Mouse (Mus musculus): ENCODE results near the gene Sct. TPM values are rescaled to one million over a fixed set of nuclear protein-coding genes. Genes with fewer than 3 reads are reported as not detected.

The Sct gene
- total RNA-seq, 2 experiments from 2014 or later = 3.4 to 3.5 TPM

DNA sequence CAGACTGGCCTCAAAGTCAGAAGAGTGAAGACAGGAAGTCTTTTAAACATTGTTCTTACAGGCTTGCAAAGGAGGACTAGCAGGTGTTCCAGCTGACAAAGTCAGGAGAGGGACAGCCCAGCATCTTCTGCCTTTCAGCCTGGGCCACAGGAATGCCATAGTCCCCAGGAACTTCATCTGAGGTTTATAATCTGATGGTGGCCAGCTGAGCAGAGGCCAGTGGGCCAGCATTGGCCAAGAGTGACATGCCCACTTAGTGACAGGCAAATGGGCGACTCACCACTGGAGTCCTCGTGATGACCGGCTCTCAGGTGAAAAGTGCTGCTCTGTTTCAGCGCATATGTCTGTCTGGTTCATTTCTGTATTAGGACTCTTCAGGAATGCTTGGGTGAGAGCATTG, 48.4 kb downstream of the Sct start:
- no peak for DNase-seq (ENCODE audit: low spot score in 2 of 2)

DNA sequence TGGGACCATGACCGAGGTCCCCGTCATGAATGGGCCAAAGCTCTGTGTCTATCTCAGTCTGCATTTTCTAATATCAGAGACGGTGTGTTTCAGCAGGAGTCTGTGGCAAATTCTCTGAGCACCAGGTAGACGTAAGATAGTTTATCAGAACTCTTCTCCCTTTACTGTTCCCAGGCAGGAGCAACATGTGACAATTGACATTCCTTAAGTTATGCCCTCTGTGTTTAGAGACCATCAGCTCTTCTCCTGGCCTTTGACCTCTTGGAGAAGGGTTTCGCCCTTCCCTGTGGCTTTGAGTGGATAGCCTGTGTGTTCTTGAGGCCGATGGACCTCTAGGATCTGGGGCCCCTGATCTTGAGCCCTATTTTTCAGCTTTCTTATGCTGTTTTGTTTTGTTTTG, 49.2 kb downstream of the Sct start:
- no peak for DNase-seq (ENCODE audit: low spot score in 2 of 2)

Other genes starting within 250 kb of the Sct start
- gene B4galnt4, start 218.0 kb downstream of the Sct start, total RNA-seq (2021) = under 1 TPM; 0.22 to 0.62 TPM
- under 1 TPM; 0.25 to 0.54 TPM for gene Pkp3, start 200.9 kb downstream of the Sct start, total RNA-seq (2021)
- 1 to 10 TPM; 2.9 to 3.7 TPM for gene Sigirr, start 178.6 kb downstream of the Sct start, total RNA-seq (2021)
- not detected for gene Ano9, start 161.3 kb downstream of the Sct start, total RNA-seq (2021)
- gene Ptdss2, start 156.8 kb downstream of the Sct start, total RNA-seq (2021) = 10 to 100 TPM; 22.6 to 29.0 TPM
- gene Rnh1, start 106.3 kb downstream of the Sct start, total RNA-seq (2021) = 10 to 100 TPM; 64.5 to 79.3 TPM
- gene Hras, start 85.1 kb downstream of the Sct start, total RNA-seq (2021) = 100 to 1,000 TPM; 166 to 193 TPM
- 1 to 10 TPM; 4.9 to 5.2 TPM for gene Lrrc56, start 85.0 kb downstream of the Sct start, total RNA-seq (2021)
- gene Lmntd2, start 65.1 kb downstream of the Sct start, total RNA-seq (2021) = not detected
- gene Rassf7, start 63.3 kb downstream of the Sct start, total RNA-seq (2021) = 10 to 100 TPM in 1 of 2 experiments, 1 to 10 TPM in 1; 9.8 to 14.2 TPM
- gene Phrf1, start 50.3 kb downstream of the Sct start, total RNA-seq (2021) = 10 to 100 TPM; 48.4 to 63.3 TPM
- gene Irf7, start 12.7 kb downstream of the Sct start, total RNA-seq (2021) = 1 to 10 TPM; 1.4 TPM
- 1 to 10 TPM; 1.3 to 1.5 TPM for gene Cdhr5, start 2.3 kb downstream of the Sct start, total RNA-seq (2021)
- under 1 TPM; 0.16 to 0.25 TPM for gene Drd4, start 12.9 kb upstream of the Sct start, total RNA-seq (2021)
- 10 to 100 TPM; 44.6 to 50.4 TPM for gene Deaf1, start 48.6 kb upstream of the Sct start, total RNA-seq (2021)
- gene Tmem80, start 48.6 kb upstream of the Sct start, total RNA-seq (2021) = 10 to 100 TPM; 14.2 to 14.6 TPM
- 1 to 10 TPM; 2.4 to 2.5 TPM for gene Eps8l2, start 59.7 kb upstream of the Sct start, total RNA-seq (2021)
- 100 to 1,000 TPM; 120 to 128 TPM for gene Taldo1, start 113.1 kb upstream of the Sct start, total RNA-seq (2021)
- gene Gatd1, start 135.0 kb upstream of the Sct start, total RNA-seq (2021) = 10 to 100 TPM; 18.3 to 19.5 TPM
- under 1 TPM; 0.34 to 0.49 TPM for gene Cend1, start 150.4 kb upstream of the Sct start, total RNA-seq (2021)
- 10 to 100 TPM; 16.4 to 25.2 TPM for gene Slc25a22, start 158.8 kb upstream of the Sct start, total RNA-seq (2021)
- gene Pidd1, start 164.9 kb upstream of the Sct start, total RNA-seq (2021) = 1 to 10 TPM; 4.0 to 4.5 TPM
- gene Rplp2, start 168.2 kb upstream of the Sct start, total RNA-seq (2021) = 1,000 to 10,000 TPM; 1,111 to 1,331 TPM
- 100 to 1,000 TPM in 1 of 2 experiments, 10 to 100 TPM in 1; 98.6 to 133 TPM for gene Pnpla2, start 176.1 kb upstream of the Sct start, total RNA-seq (2021)
- gene Cracr2b, start 182.0 kb upstream of the Sct start, total RNA-seq (2021) = 1 to 10 TPM; 8.9 to 9.3 TPM
- gene Cd151, start 188.3 kb upstream of the Sct start, total RNA-seq (2021) = 10 to 100 TPM; 87.2 to 88.8 TPM
- 10 to 100 TPM; 35.3 to 35.9 TPM for gene Polr2l, start 196.0 kb upstream of the Sct start, total RNA-seq (2021)
- 10 to 100 TPM; 19.6 to 19.7 TPM for gene Tspan4, start 196.1 kb upstream of the Sct start, total RNA-seq (2021)